Mouse (Mus musculus): ENCODE measurements around the gene Slc37a2. TPM values are rescaled to one million over a fixed set of nuclear protein-coding genes. Genes with fewer than 3 reads are reported as not detected.

Gene Slc37a2
- polyA plus RNA-seq, 1 experiment from 2014 or later: 8.9 TPM

- Histone ChIP-seq H3K4me1 (ENCODE audit: control insufficient read depth, insufficient read depth, low read length) (0 out of 2 replicates have a peak, but pooled peaks cover 6% of the 10 kb centered on the region), H3K27ac (ENCODE audit: low read length) (no peak overlapping the region), H3K27me3 (replicated peaks; ENCODE audit: control insufficient read depth, insufficient read depth, low read length) (no peaks in the 10 kb centered on the region), H3K4me2 (ENCODE audit: low read depth, low read length) (no peak overlapping the region), H3K36me3 (ENCODE audit: control insufficient read depth, insufficient read depth, low read length) (no peaks in the 10 kb centered on the region), H3K9ac (ENCODE audit: low read depth, low read length) (no peak overlapping the region), H3K4me3 (ENCODE audit: low read length) (no peak overlapping the region), H3K9me3 (ENCODE audit: control insufficient read depth, low read length) (no peaks in the 10 kb centered on the region)
- WGBS: 89% methylated on average over 9 of the region's 9 CpGs
- ATAC-seq: no peak
These were observed 24.9 kb downstream of the Slc37a2 start for GRCm38 (mm10) chr9:37230486-37231195.

- Histone ChIP-seq H3K36me3 (ENCODE audit: control insufficient read depth, insufficient read depth, low read length) (no peaks in the 10 kb centered on the region), H3K4me1 (ENCODE audit: control insufficient read depth, insufficient read depth, low read length) (0 out of 2 replicates have a peak, but pooled peaks cover 6% of the 10 kb centered on the region), H3K27ac (ENCODE audit: low read length) (no peak overlapping the region), H3K4me2 (ENCODE audit: low read depth, low read length) (no peak overlapping the region), H3K9ac (ENCODE audit: low read depth, low read length) (no peak overlapping the region), H3K27me3 (replicated peaks; ENCODE audit: control insufficient read depth, insufficient read depth, low read length) (no peaks in the 10 kb centered on the region), H3K9me3 (ENCODE audit: control insufficient read depth, low read length) (no peaks in the 10 kb centered on the region), H3K4me3 (ENCODE audit: low read length) (no peak overlapping the region)
- WGBS: 0% methylated on average over 1 of the region's 1 CpGs
- ATAC-seq: peak; percentile 68
These were observed 25.6 kb downstream of the Slc37a2 start for GRCm38 (mm10) chr9:37229880-37230325.

- ATAC-seq: no peak
- no peak overlapping the region for H3K4me3 ChIP-seq (ENCODE audit: low read length)
- H3K9me3 ChIP-seq (ENCODE audit: control insufficient read depth, low read length): no peaks in the 10 kb centered on the region
- no peaks in the 10 kb centered on the region for H3K36me3 ChIP-seq (ENCODE audit: control insufficient read depth, insufficient read depth, low read length)
- no peaks in the 10 kb centered on the region for H3K27me3 ChIP-seq (replicated peaks; ENCODE audit: control insufficient read depth, insufficient read depth, low read length)
- 94% methylated on average over 1 of the region's 1 CpGs for WGBS
- no peak overlapping the region for H3K9ac ChIP-seq (ENCODE audit: low read depth, low read length)
- no peak overlapping the region for H3K27ac ChIP-seq (ENCODE audit: low read length)
- no peak overlapping the region for H3K4me2 ChIP-seq (ENCODE audit: low read depth, low read length)
- H3K4me1 ChIP-seq (ENCODE audit: control insufficient read depth, insufficient read depth, low read length): no peaks in the 10 kb centered on the region
These were observed 30.0 kb downstream of the Slc37a2 start for GRCm38 (mm10) chr9:37225581-37225980.

GRCm38 (mm10) chr9:37220755-37221154 lies 34.8 kb downstream of the Slc37a2 start:
- Histone ChIP-seq H3K36me3 (ENCODE audit: control insufficient read depth, insufficient read depth, low read length) (no peaks in the 10 kb centered on the region), H3K27ac (ENCODE audit: low read length) (no peak overlapping the region), H3K9me3 (ENCODE audit: control insufficient read depth, low read length) (no peaks in the 10 kb centered on the region), H3K4me2 (ENCODE audit: low read depth, low read length) (no peak overlapping the region), H3K9ac (ENCODE audit: low read depth, low read length) (no peak overlapping the region), H3K27me3 (replicated peaks; ENCODE audit: control insufficient read depth, insufficient read depth, low read length) (no peaks in the 10 kb centered on the region), H3K4me3 (ENCODE audit: low read length) (no peak overlapping the region), H3K4me1 (ENCODE audit: control insufficient read depth, insufficient read depth, low read length) (no peaks in the 10 kb centered on the region)
- ATAC-seq: no peak
- WGBS: 84% methylated on average over 8 of the region's 8 CpGs

GRCm38 (mm10) chr9:37214327-37215060 lies 41.0 kb downstream of the Slc37a2 start:
- H3K4me1 ChIP-seq (ENCODE audit: control insufficient read depth, insufficient read depth, low read length): no peaks in the 10 kb centered on the region
- no peaks in the 10 kb centered on the region for H3K36me3 ChIP-seq (ENCODE audit: control insufficient read depth, insufficient read depth, low read length)
- no peak overlapping the region for H3K9ac ChIP-seq (ENCODE audit: low read depth, low read length)
- H3K4me3 ChIP-seq (ENCODE audit: low read length): no peak overlapping the region
- H3K9me3 ChIP-seq (ENCODE audit: control insufficient read depth, low read length): no peaks in the 10 kb centered on the region
- WGBS: 64% methylated on average over 9 of the region's 9 CpGs
- ATAC-seq: peak; percentile 89
- no peak overlapping the region for H3K4me2 ChIP-seq (ENCODE audit: low read depth, low read length)
- no peak overlapping the region for H3K27ac ChIP-seq (ENCODE audit: low read length)
- H3K27me3 ChIP-seq (replicated peaks; ENCODE audit: control insufficient read depth, insufficient read depth, low read length): no peaks in the 10 kb centered on the region

- no peak for ATAC-seq
- Histone ChIP-seq H3K4me2 (ENCODE audit: low read depth, low read length) (no peak overlapping the region), H3K4me3 (ENCODE audit: low read length) (no peak overlapping the region), H3K36me3 (ENCODE audit: control insufficient read depth, insufficient read depth, low read length) (no peaks in the 10 kb centered on the region), H3K9ac (ENCODE audit: low read depth, low read length) (no peak overlapping the region), H3K9me3 (ENCODE audit: control insufficient read depth, low read length) (no peaks in the 10 kb centered on the region), H3K4me1 (ENCODE audit: control insufficient read depth, insufficient read depth, low read length) (no peaks in the 10 kb centered on the region), H3K27ac (ENCODE audit: low read length) (no peak overlapping the region), H3K27me3 (replicated peaks; ENCODE audit: control insufficient read depth, insufficient read depth, low read length) (no peaks in the 10 kb centered on the region)
- WGBS: 83% methylated on average over 13 of the region's 13 CpGs
These were observed 42.3 kb downstream of the Slc37a2 start for GRCm38 (mm10) chr9:37213060-37213738.

GRCm38 (mm10) chr9:37207929-37208411 lies 47.6 kb downstream of the Slc37a2 start, which contains the start of gene Tmem218:
TSS of gene Tmem218 (plus strand) at chr9:37208223.
- WGBS: under 1% methylated on average over 21 of the region's 21 CpGs
- Histone ChIP-seq H3K27me3 (replicated peaks; ENCODE audit: control insufficient read depth, insufficient read depth, low read length) (no peaks in the 10 kb centered on the region), H3K36me3 (ENCODE audit: control insufficient read depth, insufficient read depth, low read length) (no peaks in the 10 kb centered on the region), H3K4me2 (ENCODE audit: low read depth, low read length) (peak within 1 kb of the TSS; percentile 61), H3K4me1 (ENCODE audit: control insufficient read depth, insufficient read depth, low read length) (peaks cover 3% of the 10 kb centered on the region; the same call in 1 of the 2 replicates), H3K4me3 (ENCODE audit: low read length) (peak within 1 kb of the TSS; percentile 65), H3K9me3 (ENCODE audit: control insufficient read depth, low read length) (no peaks in the 10 kb centered on the region), H3K27ac (ENCODE audit: low read length) (peak within 1 kb of the TSS; percentile 65; the same call in 1 of the 2 replicates), H3K9ac (ENCODE audit: low read depth, low read length) (peak within 1 kb of the TSS; percentile 76)
- ATAC-seq: peak; percentile 100

- no peak overlapping the region for H3K27ac ChIP-seq (ENCODE audit: low read length)
These were observed 51.7 kb downstream of the Slc37a2 start for GRCm38 (mm10) chr9:37203884-37204283.

GRCm38 (mm10) chr9:37200414-37200813 lies 55.1 kb downstream of the Slc37a2 start:
- ATAC-seq: no peak
- Histone ChIP-seq H3K9ac (ENCODE audit: low read depth, low read length) (no peak overlapping the region), H3K4me1 (ENCODE audit: control insufficient read depth, insufficient read depth, low read length) (no peaks in the 10 kb centered on the region), H3K4me2 (ENCODE audit: low read depth, low read length) (no peak overlapping the region), H3K27me3 (replicated peaks; ENCODE audit: control insufficient read depth, insufficient read depth, low read length) (no peaks in the 10 kb centered on the region), H3K9me3 (ENCODE audit: control insufficient read depth, low read length) (no peaks in the 10 kb centered on the region), H3K4me3 (ENCODE audit: low read length) (no peak overlapping the region), H3K36me3 (ENCODE audit: control insufficient read depth, insufficient read depth, low read length) (no peaks in the 10 kb centered on the region), H3K27ac (ENCODE audit: low read length) (no peak overlapping the region)
- 71% methylated on average over 5 of the region's 5 CpGs for WGBS

More at GRCm38 (mm10) chr9:37203884-37204283, 51.7 kb downstream of the Slc37a2 start:
- Histone ChIP-seq H3K9me3 (ENCODE audit: control insufficient read depth, low read length) (no peaks in the 10 kb centered on the region), H3K9ac (ENCODE audit: low read depth, low read length) (no peak overlapping the region), H3K4me3 (ENCODE audit: low read length) (no peak overlapping the region), H3K36me3 (ENCODE audit: control insufficient read depth, insufficient read depth, low read length) (no peaks in the 10 kb centered on the region), H3K27me3 (replicated peaks; ENCODE audit: control insufficient read depth, insufficient read depth, low read length) (no peaks in the 10 kb centered on the region), H3K4me1 (ENCODE audit: control insufficient read depth, insufficient read depth, low read length) (peaks cover 3% of the 10 kb centered on the region; the same call in 1 of the 2 replicates), H3K4me2 (ENCODE audit: low read depth, low read length) (no peak overlapping the region)
- ATAC-seq: no peak
- WGBS: 33% methylated on average over 5 of the region's 5 CpGs
